Mouse (Mus musculus) embryonic facial prominence, embryonic 14.5 days (tissue): ENCODE results near the gene 4930562C15Rik. TPM values are rescaled to one million over a fixed set of nuclear protein-coding genes. Genes with fewer than 3 reads are reported as not detected.
A peak's percentile ranks its signal among the peaks of the same experiment; 100 is the strongest.

Source experiments
- ATAC-seq: fragments of 200-750 bp; cut with Nextera tagmentation; 2 replicates; pipeline ENCODE4 v1.8.0; 2017; ENCODE audit warnings: low read depth, moderate number of reproducible peaks, moderate TSS enrichment
- DNase-seq: peaks from one replicate; pipeline ENCODE4 v3.0.0-alpha.2; 2015; ENCODE audit warnings: low spot score
- H3K27ac ChIP-seq: fragments of 300-500 bp; sonication (generic); replicated peaks from 2 replicates; pipeline ENCODE4 v1.5.1; 2014; ENCODE audit warnings: low read depth, mild to moderate bottlenecking, low read length, moderate library complexity
- H3K27me3 ChIP-seq: fragments of 300-500 bp; sonication (generic); replicated peaks from 2 replicates; pipeline ENCODE4 v1.6.1; 2014; ENCODE audit warnings: low read length; ENCODE audit not compliant: control insufficient read depth, insufficient read depth
- H3K36me3 ChIP-seq: fragments of 300-500 bp; sonication (generic); 2 replicates; pipeline ENCODE4 v1.6.1; 2014; ENCODE audit warnings: low read length, mixed read lengths; ENCODE audit not compliant: control insufficient read depth, insufficient read depth
- H3K4me1 ChIP-seq: fragments of 300-500 bp; sonication (generic); 2 replicates; pipeline ENCODE4 v1.6.1; 2014; ENCODE audit warnings: antibody characterized with exemption, low read length; ENCODE audit not compliant: control insufficient read depth, insufficient read depth
- H3K4me2 ChIP-seq: fragments of 300-500 bp; sonication (generic); 2 replicates; pipeline ENCODE4 v1.6.1; 2014; ENCODE audit warnings: low read depth, mild to moderate bottlenecking, low read length, moderate library complexity, mixed read lengths
- H3K4me3 ChIP-seq: fragments of 300-500 bp; sonication (generic); 2 replicates; pipeline ENCODE4 v1.5.1; 2014; ENCODE audit warnings: low read depth, mild to moderate bottlenecking, low read length
- H3K9ac ChIP-seq: fragments of 300-500 bp; sonication (generic); 2 replicates; pipeline ENCODE4 v1.6.1; 2014; ENCODE audit warnings: low read depth, mild to moderate bottlenecking, low read length, moderate library complexity, mixed read lengths
- H3K9me3 ChIP-seq: fragments of 300-500 bp; sonication (generic); 2 replicates; pipeline ENCODE4 v1.6.1; 2016; ENCODE audit warnings: low read length; ENCODE audit not compliant: control insufficient read depth
- WGBS: fragments of 180-500 bp; shearing (Covaris S2); extraction: QIAGEN DNeasy Blood & Tissue Kit; methylation state at CpG from one replicate; pipeline ENCODE4 v1.1.7; 2014; 5-methylcytosine and 5-hydroxymethylcytosine counted together
- polyA plus RNA-seq: library from polyadenylated mRNA; unstranded; fragments of >200 nt; fragmentation: Nextera tagmentation; extraction: Ambion mirVana; gene quantifications from 2 replicates; pipeline ENCODE4 v1.2.1, GENCODE M21; 2014

The 4930562C15Rik gene
- polyA plus RNA-seq, 1 experiment from 2014 or later, result 0.33 TPM

GRCm38 (mm10) chr16:4892171-4892570 is 57.0 kb downstream of the 4930562C15Rik start:
- WGBS, result 78% methylated on average over 6 of the region's 6 CpGs
- Histone ChIP-seq H3K27me3 (no peaks in the 10 kb centered on the region), H3K36me3 (peaks cover 9% of the 10 kb centered on the region; the same call in 1 of the 2 replicates), H3K9ac (no peak overlapping the region), H3K4me1 (peaks cover 10% of the 10 kb centered on the region), H3K4me3 (no peak overlapping the region), H3K4me2 (no peak overlapping the region), H3K27ac (no peak overlapping the region), H3K9me3 (no peaks in the 10 kb centered on the region)
- DNase-seq (no peak), ATAC-seq (no peak)

- Histone ChIP-seq H3K9ac (no peak overlapping the region), H3K4me1 (peaks cover 4% of the 10 kb centered on the region), H3K27ac (no peak overlapping the region), H3K27me3 (no peaks in the 10 kb centered on the region), H3K4me3 (no peak overlapping the region), H3K9me3 (no peaks in the 10 kb centered on the region), H3K4me2 (no peak overlapping the region), H3K36me3 (peaks cover 9% of the 10 kb centered on the region; the same call in 1 of the 2 replicates)
- ATAC-seq, result no peak
- no peak for DNase-seq
- WGBS, result 81% methylated on average over 7 of the region's 7 CpGs
These were observed 59.1 kb downstream of the 4930562C15Rik start for GRCm38 (mm10) chr16:4894201-4894908.

GRCm38 (mm10) chr16:4896249-4897027 is 61.2 kb downstream of the 4930562C15Rik start:
- no peaks in the 10 kb centered on the region; the same call in 1 of the 2 replicates for H3K4me1 ChIP-seq
- H3K27me3 ChIP-seq, result no peaks in the 10 kb centered on the region
- no peak overlapping the region for H3K27ac ChIP-seq
- DNase-seq (no peak), ATAC-seq (0 out of 2 replicates have a peak, but pooled peaks have one; percentile 39)
- no peak overlapping the region for H3K4me2 ChIP-seq
- H3K9ac ChIP-seq, result no peak overlapping the region
- no peaks in the 10 kb centered on the region for H3K9me3 ChIP-seq
- H3K4me3 ChIP-seq, result no peak overlapping the region
- peaks cover 9% of the 10 kb centered on the region; the same call in 1 of the 2 replicates for H3K36me3 ChIP-seq
- WGBS, result 73% methylated on average over 5 of the region's 5 CpGs

- H3K4me3 ChIP-seq, result no peak overlapping the region
- no peaks in the 10 kb centered on the region; the same call in 1 of the 2 replicates for H3K4me1 ChIP-seq
- H3K9me3 ChIP-seq, result no peaks in the 10 kb centered on the region
- H3K36me3 ChIP-seq, result peaks cover 9% of the 10 kb centered on the region; the same call in 1 of the 2 replicates
- 57% methylated on average over 7 of the region's 7 CpGs for WGBS
- DNase-seq (no peak), ATAC-seq (no peak)
- H3K27me3 ChIP-seq, result no peaks in the 10 kb centered on the region
- no peak overlapping the region for H3K9ac ChIP-seq
- no peak overlapping the region for H3K27ac ChIP-seq
- no peak overlapping the region for H3K4me2 ChIP-seq
These were observed 62.0 kb downstream of the 4930562C15Rik start for GRCm38 (mm10) chr16:4897146-4897730.

- ATAC-seq, result no peak
- Histone ChIP-seq H3K36me3 (0 out of 2 replicates have a peak, but pooled peaks cover under 1% of the 10 kb centered on the region), H3K27me3 (no peaks in the 10 kb centered on the region), H3K4me2 (no peak overlapping the region), H3K4me3 (no peak overlapping the region), H3K27ac (no peak overlapping the region), H3K9ac (no peak overlapping the region), H3K4me1 (no peaks in the 10 kb centered on the region; the same call in 1 of the 2 replicates), H3K9me3 (no peaks in the 10 kb centered on the region)
- WGBS, result 91% methylated on average over 6 of the region's 6 CpGs
- DNase-seq, result no peak
These were observed 63.7 kb downstream of the 4930562C15Rik start for GRCm38 (mm10) chr16:4898881-4899280.

- Histone ChIP-seq H3K27ac (no peak overlapping the region), H3K4me2 (no peak overlapping the region), H3K4me1 (no peaks in the 10 kb centered on the region; the same call in 1 of the 2 replicates), H3K9me3 (no peaks in the 10 kb centered on the region), H3K27me3 (no peaks in the 10 kb centered on the region), H3K4me3 (no peak overlapping the region), H3K36me3 (no peaks in the 10 kb centered on the region), H3K9ac (no peak overlapping the region)
- ATAC-seq, result no peak
- 74% methylated on average over 2 of the region's 2 CpGs for WGBS
- no peak for DNase-seq
These were observed 64.5 kb downstream of the 4930562C15Rik start for GRCm38 (mm10) chr16:4899711-4900110.

GRCm38 (mm10) chr16:4901167-4901566 is 66.0 kb downstream of the 4930562C15Rik start:
- Histone ChIP-seq H3K9me3 (no peaks in the 10 kb centered on the region), H3K4me1 (no peaks in the 10 kb centered on the region; the same call in 1 of the 2 replicates), H3K27ac (no peak overlapping the region), H3K4me3 (no peak overlapping the region), H3K36me3 (no peaks in the 10 kb centered on the region), H3K4me2 (no peak overlapping the region), H3K27me3 (no peaks in the 10 kb centered on the region), H3K9ac (no peak overlapping the region)
- DNase-seq (no peak), ATAC-seq (no peak)
- 48% methylated on average over 7 of the region's 7 CpGs for WGBS

- no peak for ATAC-seq
- H3K9ac ChIP-seq, result no peak overlapping the region
- no peak overlapping the region for H3K4me2 ChIP-seq
- DNase-seq, result no peak
- no peaks in the 10 kb centered on the region for H3K9me3 ChIP-seq
- H3K27ac ChIP-seq, result no peak overlapping the region
- H3K36me3 ChIP-seq, result no peaks in the 10 kb centered on the region
- H3K27me3 ChIP-seq, result no peaks in the 10 kb centered on the region
- WGBS, result 74% methylated on average over 2 of the region's 2 CpGs
- H3K4me3 ChIP-seq, result no peak overlapping the region
- no peaks in the 10 kb centered on the region for H3K4me1 ChIP-seq
These were observed 67.2 kb downstream of the 4930562C15Rik start for GRCm38 (mm10) chr16:4902390-4902789.
